Mouse (Mus musculus) embryonic facial prominence, embryonic 14.5 days (tissue): ENCODE data around the gene Kars. TPM values are rescaled to one million over a fixed set of nuclear protein-coding genes. Genes with fewer than 3 reads are reported as not detected.

Experiments
- ATAC-seq: fragments of 200-750 bp; cut with Nextera tagmentation; 2 replicates; pipeline ENCODE4 v1.8.0; 2017; ENCODE audit warnings: low read depth, moderate number of reproducible peaks, moderate TSS enrichment
- DNase-seq: peaks from one replicate; pipeline ENCODE4 v3.0.0-alpha.2; 2015; ENCODE audit warnings: low spot score
- H3K27ac ChIP-seq: fragments of 300-500 bp; sonication (generic); replicated peaks from 2 replicates; pipeline ENCODE4 v1.5.1; 2014; ENCODE audit warnings: low read depth, mild to moderate bottlenecking, low read length, moderate library complexity
- H3K27me3 ChIP-seq: fragments of 300-500 bp; sonication (generic); replicated peaks from 2 replicates; pipeline ENCODE4 v1.6.1; 2014; ENCODE audit warnings: low read length; ENCODE audit not compliant: control insufficient read depth, insufficient read depth
- H3K36me3 ChIP-seq: fragments of 300-500 bp; sonication (generic); 2 replicates; pipeline ENCODE4 v1.6.1; 2014; ENCODE audit warnings: low read length, mixed read lengths; ENCODE audit not compliant: control insufficient read depth, insufficient read depth
- H3K4me1 ChIP-seq: fragments of 300-500 bp; sonication (generic); 2 replicates; pipeline ENCODE4 v1.6.1; 2014; ENCODE audit warnings: antibody characterized with exemption, low read length; ENCODE audit not compliant: control insufficient read depth, insufficient read depth
- H3K4me2 ChIP-seq: fragments of 300-500 bp; sonication (generic); 2 replicates; pipeline ENCODE4 v1.6.1; 2014; ENCODE audit warnings: low read depth, mild to moderate bottlenecking, low read length, moderate library complexity, mixed read lengths
- H3K4me3 ChIP-seq: fragments of 300-500 bp; sonication (generic); 2 replicates; pipeline ENCODE4 v1.5.1; 2014; ENCODE audit warnings: low read depth, mild to moderate bottlenecking, low read length
- H3K9ac ChIP-seq: fragments of 300-500 bp; sonication (generic); 2 replicates; pipeline ENCODE4 v1.6.1; 2014; ENCODE audit warnings: low read depth, mild to moderate bottlenecking, low read length, moderate library complexity, mixed read lengths
- H3K9me3 ChIP-seq: fragments of 300-500 bp; sonication (generic); 2 replicates; pipeline ENCODE4 v1.6.1; 2016; ENCODE audit warnings: low read length; ENCODE audit not compliant: control insufficient read depth
- WGBS: fragments of 180-500 bp; shearing (Covaris S2); extraction: QIAGEN DNeasy Blood & Tissue Kit; methylation state at CpG from one replicate; pipeline ENCODE4 v1.1.7; 2014; 5-methylcytosine and 5-hydroxymethylcytosine counted together
- polyA plus RNA-seq: library from polyadenylated mRNA; unstranded; fragments of >200 nt; fragmentation: Nextera tagmentation; extraction: Ambion mirVana; gene quantifications from 2 replicates; pipeline ENCODE4 v1.2.1, GENCODE M21; 2014

Gene Kars
- polyA plus RNA-seq, 1 experiment from 2014 or later: 192 TPM

DNA sequence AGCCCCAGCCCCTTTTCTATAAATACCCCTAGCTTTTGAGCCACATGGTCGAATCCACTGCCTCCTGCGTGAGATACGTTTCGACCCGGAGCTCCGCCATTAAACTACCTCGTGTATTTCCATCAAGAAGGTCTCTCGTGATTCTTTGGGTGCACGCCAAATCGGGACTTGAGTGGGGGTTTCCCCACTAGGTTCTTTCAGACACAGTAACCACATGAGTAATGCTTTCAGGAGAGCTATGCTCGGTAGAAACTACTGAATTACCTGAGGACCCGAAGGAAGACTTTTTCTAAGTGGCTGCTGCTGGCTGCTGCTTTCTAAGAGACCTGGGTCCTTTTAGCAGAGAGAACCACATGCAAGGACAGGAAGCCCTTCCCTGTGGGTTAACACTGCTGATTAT lies 37.0 kb downstream of the Kars start:
- no peak overlapping the region for H3K4me3 ChIP-seq
- H3K36me3 ChIP-seq: peaks cover 51% of the 10 kb centered on the region
- no peaks in the 10 kb centered on the region for H3K4me1 ChIP-seq
- 94% methylated on average over 12 of the region's 12 CpGs for WGBS
- H3K9ac ChIP-seq: no peak overlapping the region
- DNase-seq (no peak), ATAC-seq (no peak)
- H3K27me3 ChIP-seq: no peaks in the 10 kb centered on the region
- no peak overlapping the region for H3K4me2 ChIP-seq
- H3K9me3 ChIP-seq: no peaks in the 10 kb centered on the region
- no peak overlapping the region for H3K27ac ChIP-seq

DNA sequence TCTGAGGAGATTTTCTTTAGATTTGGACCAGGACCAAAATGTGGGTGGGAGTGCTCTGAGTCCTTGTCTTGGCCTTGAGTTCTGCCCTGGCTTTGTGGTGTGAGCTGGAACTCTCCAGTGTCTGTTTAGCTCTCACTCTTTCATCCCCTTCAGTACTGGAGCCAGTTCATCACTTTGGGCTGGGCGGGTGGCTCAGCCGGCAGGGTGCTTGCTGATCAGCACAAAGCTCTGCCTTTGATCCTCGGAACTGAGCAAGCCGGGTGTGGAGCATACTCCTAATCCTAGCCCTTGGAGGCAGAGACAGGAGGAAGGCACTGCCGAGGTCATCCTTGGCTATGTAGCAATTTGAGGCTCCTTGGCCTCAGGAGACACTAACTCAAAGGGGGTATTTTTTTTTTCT lies 42.1 kb downstream of the Kars start:
- Histone ChIP-seq H3K4me1 (peaks cover 4% of the 10 kb centered on the region), H3K4me2 (no peak overlapping the region), H3K27ac (no peak overlapping the region), H3K9ac (no peak overlapping the region), H3K4me3 (no peak overlapping the region), H3K36me3 (peaks cover 19% of the 10 kb centered on the region; the same call in 1 of the 2 replicates), H3K9me3 (no peaks in the 10 kb centered on the region), H3K27me3 (no peaks in the 10 kb centered on the region)
- WGBS: 45% methylated on average over 5 of the region's 5 CpGs
- no peak for ATAC-seq
- DNase-seq: no peak

DNA sequence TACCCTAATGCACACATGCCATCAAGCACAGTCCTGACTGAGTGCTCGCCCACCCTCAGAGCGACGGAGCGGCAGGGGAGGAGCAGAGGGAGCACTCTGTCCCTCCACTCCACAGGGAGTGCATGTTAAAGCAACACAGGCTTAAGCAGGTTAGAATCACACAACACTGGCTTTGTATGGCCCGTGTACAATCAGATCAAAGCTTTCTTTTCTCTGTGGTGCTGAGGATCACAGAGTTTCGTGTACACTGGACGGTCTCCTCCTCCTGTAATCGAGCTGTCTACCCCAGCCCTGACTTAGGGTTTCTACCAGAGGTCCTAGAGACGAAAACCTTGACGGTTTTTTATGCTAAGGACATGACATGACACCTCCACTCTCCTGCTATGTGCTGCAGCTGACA lies 42.6 kb downstream of the Kars start:
- WGBS: 87% methylated on average over 10 of the region's 10 CpGs
- H3K36me3 ChIP-seq: peaks cover 18% of the 10 kb centered on the region; the same call in 1 of the 2 replicates

DNA sequence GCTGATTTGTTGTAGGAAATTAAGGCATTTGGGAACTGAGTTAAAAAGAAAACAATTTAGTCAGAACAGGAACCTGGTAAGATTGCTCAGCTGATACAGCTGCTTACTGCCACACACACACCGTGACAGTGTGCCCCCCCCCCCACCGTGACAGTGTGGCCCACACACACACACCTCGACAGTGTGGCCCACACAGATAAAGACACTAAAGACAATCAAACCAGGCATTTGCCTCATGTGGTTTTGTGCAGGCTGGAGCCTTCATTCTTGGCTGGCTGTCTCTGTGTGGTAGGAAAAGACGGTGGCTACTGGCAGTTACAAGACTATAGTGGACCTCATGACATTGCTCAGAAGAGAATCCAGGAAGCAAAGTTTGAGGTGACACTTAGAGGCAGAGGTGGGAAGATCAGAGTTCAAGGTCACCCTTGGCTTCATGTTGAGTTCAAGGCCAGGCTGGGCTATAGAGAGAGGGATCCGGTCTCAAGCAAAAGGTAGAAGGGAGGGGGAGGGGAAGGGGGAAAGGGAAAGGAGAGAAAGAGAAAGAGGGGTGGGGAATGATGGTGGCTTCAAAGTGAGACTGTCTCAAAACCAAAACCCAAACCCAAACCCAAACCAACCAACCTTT lies 43.8 kb downstream of the Kars start:
- H3K4me3 ChIP-seq: no peak overlapping the region
- no peak for DNase-seq
- WGBS: 86% methylated on average over 5 of the region's 5 CpGs
- H3K4me2 ChIP-seq: no peak overlapping the region
- no peaks in the 10 kb centered on the region for H3K27me3 ChIP-seq
- ATAC-seq: no peak
- peaks cover 12% of the 10 kb centered on the region; the same call in 1 of the 2 replicates for H3K36me3 ChIP-seq
- H3K4me1 ChIP-seq: peaks cover 4% of the 10 kb centered on the region
- no peak overlapping the region for H3K9ac ChIP-seq
- no peak overlapping the region for H3K27ac ChIP-seq
- H3K9me3 ChIP-seq: no peaks in the 10 kb centered on the region

More for the DNA sequence above, 42.6 kb downstream of the Kars start:
- ATAC-seq: no peak
- DNase-seq: no peak
- Histone ChIP-seq H3K4me2 (no peak overlapping the region), H3K4me3 (no peak overlapping the region), H3K9me3 (no peaks in the 10 kb centered on the region), H3K27me3 (no peaks in the 10 kb centered on the region), H3K27ac (no peak overlapping the region), H3K4me1 (peaks cover 4% of the 10 kb centered on the region), H3K9ac (no peak overlapping the region)

DNA sequence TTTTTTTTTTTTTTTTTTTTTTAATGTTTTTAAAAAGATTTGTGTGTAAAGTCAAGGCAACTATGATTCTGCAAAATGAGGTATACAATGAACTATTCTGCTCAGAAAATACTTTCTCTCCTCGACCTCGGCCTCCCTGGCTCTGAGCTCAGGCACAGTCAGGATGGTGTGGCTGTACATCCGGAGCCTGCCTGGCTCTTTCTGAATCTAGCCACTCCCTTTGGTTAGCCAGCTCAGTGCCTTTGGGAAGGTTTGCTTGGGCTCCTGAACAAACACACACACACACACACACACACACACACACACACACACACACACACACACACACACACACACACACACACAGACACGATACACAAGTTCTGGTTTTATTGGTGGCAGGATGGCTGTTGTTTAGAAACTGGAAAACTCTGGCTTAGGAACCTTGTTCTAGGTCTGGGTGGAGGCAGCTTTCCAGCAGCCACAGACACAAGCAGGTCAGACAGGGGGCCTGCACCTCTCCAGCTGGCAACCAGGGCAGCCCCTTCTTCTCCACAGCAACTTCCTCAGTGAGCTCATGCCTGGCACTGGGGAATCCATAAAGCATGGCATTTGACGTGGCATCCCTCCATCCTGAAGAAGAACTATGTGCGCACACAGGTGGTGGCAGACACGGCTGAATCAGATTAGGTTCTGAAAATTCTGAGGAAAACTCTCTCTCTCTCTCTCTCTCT lies 46.1 kb downstream of the Kars start:
- Histone ChIP-seq H3K27ac (peak overlapping the region; percentile 48), H3K9me3 (no peaks in the 10 kb centered on the region), H3K27me3 (no peaks in the 10 kb centered on the region), H3K9ac (no peak overlapping the region), H3K36me3 (0 out of 2 replicates have a peak, but pooled peaks cover 5% of the 10 kb centered on the region), H3K4me3 (no peak overlapping the region), H3K4me1 (peaks cover 4% of the 10 kb centered on the region), H3K4me2 (no peak overlapping the region)
- WGBS: 58% methylated on average over 7 of the region's 7 CpGs
- DNase-seq: peak; percentile 11
- ATAC-seq: no peak

DNA sequence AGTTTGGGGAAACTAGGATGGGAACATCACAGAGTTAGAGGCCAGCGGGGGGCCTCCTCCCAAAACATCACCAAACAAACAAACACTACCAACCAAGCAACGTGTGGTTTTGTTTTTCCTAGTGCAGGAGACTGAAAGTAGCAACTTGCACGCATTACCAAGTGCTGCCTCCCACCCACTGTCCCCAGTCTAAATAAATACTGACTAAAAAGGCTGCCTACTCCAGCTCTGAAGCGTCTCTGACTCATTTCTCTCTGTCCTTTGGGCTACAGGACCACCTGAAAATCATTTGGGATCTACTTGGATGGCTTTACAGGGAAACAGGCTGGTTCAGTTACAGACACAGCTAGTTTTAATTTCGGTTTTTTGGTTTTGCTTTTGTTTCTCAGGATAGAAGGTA lies 46.8 kb downstream of the Kars start:
- Histone ChIP-seq H3K4me2 (no peak overlapping the region), H3K9me3 (no peaks in the 10 kb centered on the region), H3K4me1 (peaks cover 4% of the 10 kb centered on the region), H3K9ac (no peak overlapping the region), H3K27me3 (no peaks in the 10 kb centered on the region), H3K27ac (peak overlapping the region; percentile 48), H3K36me3 (0 out of 2 replicates have a peak, but pooled peaks cover 5% of the 10 kb centered on the region), H3K4me3 (no peak overlapping the region)
- no peak for ATAC-seq
- DNase-seq: no peak
- WGBS: 47% methylated on average over 5 of the region's 5 CpGs

DNA sequence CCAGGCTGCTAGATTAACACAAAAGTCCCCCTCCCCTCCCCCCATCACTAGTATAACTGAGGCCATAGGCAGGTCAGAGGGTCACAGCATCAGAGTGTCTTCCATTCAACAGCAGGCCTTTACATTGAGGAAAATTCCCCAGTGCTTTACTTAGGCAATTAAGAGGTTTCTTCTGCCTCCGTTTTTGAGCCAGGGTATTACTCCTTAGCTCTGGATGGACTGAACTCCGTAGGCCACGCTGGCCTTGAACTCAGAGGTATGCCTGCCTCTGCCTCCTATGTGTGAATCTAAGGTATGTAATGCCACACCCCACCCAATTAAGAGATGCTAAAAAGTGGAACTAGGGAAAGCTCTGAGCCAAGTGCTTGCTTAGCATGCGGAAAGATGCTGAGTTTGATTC lies 47.6 kb downstream of the Kars start:
- no peak overlapping the region for H3K4me2 ChIP-seq
- H3K36me3 ChIP-seq: 0 out of 2 replicates have a peak, but pooled peaks cover 5% of the 10 kb centered on the region
- 87% methylated on average over 4 of the region's 4 CpGs for WGBS
- no peaks in the 10 kb centered on the region for H3K27me3 ChIP-seq
- DNase-seq (no peak), ATAC-seq (no peak)
- no peak overlapping the region for H3K4me3 ChIP-seq
- no peaks in the 10 kb centered on the region for H3K9me3 ChIP-seq
- H3K9ac ChIP-seq: no peak overlapping the region
- no peak overlapping the region for H3K27ac ChIP-seq
- peaks cover 4% of the 10 kb centered on the region for H3K4me1 ChIP-seq

DNA sequence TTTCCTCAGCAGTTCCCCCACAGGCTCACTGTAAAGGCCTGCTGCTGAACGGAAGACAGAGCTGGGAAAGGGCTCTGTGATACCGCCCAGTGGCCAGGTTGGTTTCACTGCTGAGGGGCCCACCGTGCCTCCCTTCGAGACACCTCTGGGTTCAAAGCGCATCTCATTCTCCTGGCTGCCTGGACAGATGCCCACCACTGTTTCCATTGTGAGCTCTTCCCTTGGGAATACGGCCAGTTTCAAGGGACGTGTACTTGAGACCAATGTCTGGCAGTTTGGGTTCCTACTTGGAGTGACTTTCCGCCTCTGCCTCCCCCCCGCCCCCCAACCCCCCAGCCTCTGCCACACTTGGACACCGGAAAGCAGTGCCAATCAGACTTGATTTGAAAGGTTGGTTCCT lies 48.0 kb downstream of the Kars start:
- H3K9ac ChIP-seq: no peak overlapping the region
- H3K4me3 ChIP-seq: no peak overlapping the region
- H3K36me3 ChIP-seq: 0 out of 2 replicates have a peak, but pooled peaks cover 5% of the 10 kb centered on the region
- ATAC-seq (no peak), DNase-seq (no peak)
- H3K4me1 ChIP-seq: peaks cover 4% of the 10 kb centered on the region
- no peaks in the 10 kb centered on the region for H3K27me3 ChIP-seq
- H3K27ac ChIP-seq: no peak overlapping the region
- no peak overlapping the region for H3K4me2 ChIP-seq
- WGBS: 70% methylated on average over 10 of the region's 10 CpGs
- no peaks in the 10 kb centered on the region for H3K9me3 ChIP-seq
